Mouse (Mus musculus): ENCODE results near the gene Dact3. TPM values are rescaled to one million over a fixed set of nuclear protein-coding genes. Genes with fewer than 3 reads are reported as not detected.

Gene Dact3
- polyA plus RNA-seq, 2 experiments: 11.5 to 64.3 TPM

DNA sequence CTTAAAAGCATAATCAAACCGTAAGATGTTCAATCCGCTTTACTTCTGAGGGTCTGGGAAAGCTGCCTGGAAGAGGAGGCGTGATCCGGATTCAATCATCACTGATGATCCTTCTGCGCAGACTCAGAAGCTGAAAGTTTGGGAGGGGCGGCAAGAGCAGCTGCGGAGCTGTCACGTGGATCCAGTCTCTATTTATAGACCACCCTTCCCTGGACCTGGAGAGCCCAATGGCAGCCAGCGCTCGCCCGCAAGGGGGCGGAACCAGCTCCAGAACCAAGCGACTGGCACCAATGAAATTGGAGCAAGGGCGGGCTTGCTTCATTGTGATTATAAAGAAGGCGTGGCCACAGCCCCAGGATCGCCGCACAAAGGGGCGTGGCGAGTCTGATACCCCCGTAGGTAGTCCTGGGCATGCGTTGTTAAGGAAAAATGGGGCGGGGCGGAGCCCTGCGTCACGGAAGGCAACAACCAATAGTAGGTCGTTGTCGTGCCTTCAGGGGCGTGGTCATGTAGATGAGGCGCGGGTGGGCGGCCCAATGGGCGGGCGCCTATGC, 284 bp upstream of the Dact3 start:
- TF ChIP-seq POLR2A (IDR thresholded peaks at IDR 0.05; ENCODE audit: borderline replicate concordance, extremely low read depth, insufficient read depth, insufficient read length): no peak
- ATAC-seq (ENCODE audit: low FRiP score, low read depth) (peak; percentile 96), DNase-seq (ENCODE audit: low spot score) (peak; percentile 100)
- Histone ChIP-seq H3K9me3 (ENCODE audit: control insufficient read depth, low read length) (no peaks in the 10 kb centered on the region), H3K27me3 (ENCODE audit: control insufficient read depth, insufficient read depth, low read length) (no peaks in the 10 kb centered on the region), H3K27ac (replicated peaks; ENCODE audit: low read depth, low read length) (peak overlapping the region; percentile 86), H3K36me3 (ENCODE audit: control insufficient read depth, insufficient read depth, low read length) (peaks cover 36% of the 10 kb centered on the region), H3K4me2 (replicated peaks; ENCODE audit: low read depth, low read length, severe bottlenecking) (peak overlapping the region; percentile 80), H3K4me1 (ENCODE audit: control insufficient read depth, insufficient read depth, low read length) (peaks cover 8% of the 10 kb centered on the region; the same call in 1 of the 2 replicates), H3K9ac (ENCODE audit: low read depth, low read length, severe bottlenecking) (0 out of 2 replicates have a peak overlapping the region, but pooled peaks have one; percentile 77), H3K4me3 (replicated peaks; ENCODE audit: low read length) (peak overlapping the region; percentile 87)
- WGBS: under 1% methylated on average over 33 of the region's 33 CpGs

DNA sequence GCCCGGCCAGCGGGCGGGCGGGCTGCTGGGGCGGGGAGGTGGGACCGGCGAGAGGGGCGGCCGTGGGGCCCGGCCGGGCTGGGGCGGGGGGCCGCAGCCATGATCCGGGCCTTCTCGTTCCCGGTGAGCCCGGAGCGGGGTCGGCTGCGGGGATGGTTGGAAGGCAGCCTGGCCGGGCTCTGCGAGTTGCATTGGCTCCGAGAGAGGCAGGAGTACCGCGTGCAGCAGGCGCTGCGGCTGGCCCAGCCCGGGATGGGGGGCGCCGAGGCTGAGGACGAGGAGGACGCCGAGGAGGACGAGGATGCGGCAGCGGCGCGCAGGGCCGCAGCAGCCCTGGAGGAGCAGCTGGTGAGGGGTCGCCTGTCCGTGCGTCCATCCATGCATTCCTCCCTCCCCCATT, 209 bp downstream of the Dact3 start:
- 0% methylated on average over 13 of the region's 42 CpGs for WGBS
- Histone ChIP-seq H3K9ac (ENCODE audit: low read depth, low read length, severe bottlenecking) (peak overlapping the region; percentile 77), H3K4me1 (ENCODE audit: control insufficient read depth, insufficient read depth, low read length) (peaks cover 13% of the 10 kb centered on the region; the same call in 1 of the 2 replicates), H3K4me2 (replicated peaks; ENCODE audit: low read depth, low read length, severe bottlenecking) (peak overlapping the region; percentile 80), H3K27me3 (ENCODE audit: control insufficient read depth, insufficient read depth, low read length) (no peaks in the 10 kb centered on the region), H3K9me3 (ENCODE audit: control insufficient read depth, low read length) (no peaks in the 10 kb centered on the region), H3K4me3 (replicated peaks; ENCODE audit: low read length) (peak overlapping the region; percentile 87), H3K36me3 (ENCODE audit: control insufficient read depth, insufficient read depth, low read length) (peaks cover 31% of the 10 kb centered on the region), H3K27ac (replicated peaks; ENCODE audit: low read depth, low read length) (peak overlapping the region; percentile 81)
- TF ChIP-seq POLR2A (IDR thresholded peaks at IDR 0.05; ENCODE audit: borderline replicate concordance, extremely low read depth, insufficient read depth, insufficient read length): peak; percentile 52; the same call in 1 of the 2 replicates
- no peak for ATAC-seq (ENCODE audit: low FRiP score, low read depth)
- DNase-seq (ENCODE audit: low spot score): no peak

GRCm38 (mm10) chr7:16876006-16876405, 889 bp downstream of the Dact3 start:
- peak overlapping the region; percentile 77 for H3K9ac ChIP-seq (ENCODE audit: low read depth, low read length, severe bottlenecking)
- peak overlapping the region; percentile 81 for H3K27ac ChIP-seq (replicated peaks; ENCODE audit: low read depth, low read length)
- WGBS: 3% methylated on average over 11 of the region's 11 CpGs
- H3K27me3 ChIP-seq (ENCODE audit: control insufficient read depth, insufficient read depth, low read length): no peaks in the 10 kb centered on the region
- ATAC-seq (ENCODE audit: low FRiP score, low read depth) (no peak), DNase-seq (ENCODE audit: low spot score) (no peak)
- H3K4me2 ChIP-seq (replicated peaks; ENCODE audit: low read depth, low read length, severe bottlenecking): peak overlapping the region; percentile 80
- no peak for TF ChIP-seq POLR2A (IDR thresholded peaks at IDR 0.05; ENCODE audit: borderline replicate concordance, extremely low read depth, insufficient read depth, insufficient read length)
- peak overlapping the region; percentile 87 for H3K4me3 ChIP-seq (replicated peaks; ENCODE audit: low read length)
- no peaks in the 10 kb centered on the region for H3K9me3 ChIP-seq (ENCODE audit: control insufficient read depth, low read length)
- peaks cover 33% of the 10 kb centered on the region for H3K36me3 ChIP-seq (ENCODE audit: control insufficient read depth, insufficient read depth, low read length)
- H3K4me1 ChIP-seq (ENCODE audit: control insufficient read depth, insufficient read depth, low read length): peaks cover 14% of the 10 kb centered on the region; the same call in 1 of the 2 replicates

GRCm38 (mm10) chr7:16876608-16877007, 1.5 kb downstream of the Dact3 start:
- no peaks in the 10 kb centered on the region for H3K27me3 ChIP-seq (ENCODE audit: control insufficient read depth, insufficient read depth, low read length)
- H3K4me1 ChIP-seq (ENCODE audit: control insufficient read depth, insufficient read depth, low read length): peaks cover 14% of the 10 kb centered on the region; the same call in 1 of the 2 replicates
- under 1% methylated on average over 10 of the region's 13 CpGs for WGBS
- H3K9me3 ChIP-seq (ENCODE audit: control insufficient read depth, low read length): no peaks in the 10 kb centered on the region
- peaks cover 34% of the 10 kb centered on the region for H3K36me3 ChIP-seq (ENCODE audit: control insufficient read depth, insufficient read depth, low read length)
- ATAC-seq (ENCODE audit: low FRiP score, low read depth): peak; percentile 12; the same call in 1 of the 2 replicates
- peak overlapping the region; percentile 80 for H3K4me2 ChIP-seq (replicated peaks; ENCODE audit: low read depth, low read length, severe bottlenecking)
- peak; percentile 69 for DNase-seq (ENCODE audit: low spot score)
- H3K27ac ChIP-seq (replicated peaks; ENCODE audit: low read depth, low read length): peak overlapping the region; percentile 81
- peak overlapping the region; percentile 87 for H3K4me3 ChIP-seq (replicated peaks; ENCODE audit: low read length)
- no peak for TF ChIP-seq POLR2A (IDR thresholded peaks at IDR 0.05; ENCODE audit: borderline replicate concordance, extremely low read depth, insufficient read depth, insufficient read length)
- H3K9ac ChIP-seq (ENCODE audit: low read depth, low read length, severe bottlenecking): peak overlapping the region; percentile 77

DNA sequence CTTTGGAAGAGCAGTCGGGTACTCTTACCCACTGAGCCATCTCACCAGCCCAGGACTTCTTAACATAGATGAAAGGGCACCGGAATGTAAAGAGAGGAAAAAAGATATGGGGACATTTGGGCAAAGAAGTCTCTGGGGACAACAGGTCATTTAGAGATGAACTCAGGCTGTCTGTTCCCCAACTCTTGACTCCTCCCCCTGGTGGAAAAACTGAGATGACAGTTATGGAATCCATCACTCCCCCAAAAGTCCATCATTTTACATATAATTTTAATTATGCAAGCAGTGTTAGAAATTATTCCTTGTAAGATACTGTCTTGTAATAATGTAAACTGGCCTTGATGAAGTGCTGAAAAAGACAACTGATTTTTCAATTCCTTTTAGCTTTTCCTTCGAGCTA, 2.6 kb downstream of the Dact3 start:
- 81% methylated on average over 3 of the region's 3 CpGs for WGBS
- no peak overlapping the region for H3K27ac ChIP-seq (replicated peaks; ENCODE audit: low read depth, low read length)
- peaks cover 32% of the 10 kb centered on the region for H3K36me3 ChIP-seq (ENCODE audit: control insufficient read depth, insufficient read depth, low read length)
- H3K9me3 ChIP-seq (ENCODE audit: control insufficient read depth, low read length): no peaks in the 10 kb centered on the region
- TF ChIP-seq POLR2A (IDR thresholded peaks at IDR 0.05; ENCODE audit: borderline replicate concordance, extremely low read depth, insufficient read depth, insufficient read length): no peak
- no peak overlapping the region for H3K9ac ChIP-seq (ENCODE audit: low read depth, low read length, severe bottlenecking)
- no peak overlapping the region for H3K4me3 ChIP-seq (replicated peaks; ENCODE audit: low read length)
- H3K4me2 ChIP-seq (replicated peaks; ENCODE audit: low read depth, low read length, severe bottlenecking): no peak overlapping the region
- peaks cover 14% of the 10 kb centered on the region; the same call in 1 of the 2 replicates for H3K4me1 ChIP-seq (ENCODE audit: control insufficient read depth, insufficient read depth, low read length)
- ATAC-seq (ENCODE audit: low FRiP score, low read depth): no peak
- DNase-seq (ENCODE audit: low spot score): no peak
- no peaks in the 10 kb centered on the region for H3K27me3 ChIP-seq (ENCODE audit: control insufficient read depth, insufficient read depth, low read length)

All from limb, embryonic 14.5 days (tissue).